Mouse (Mus musculus) stomach, postnatal 0 days (tissue): ENCODE measurements around the gene Ddit4. TPM values are rescaled to one million over a fixed set of nuclear protein-coding genes. Genes with fewer than 3 reads are reported as not detected.

Experiments used
- ATAC-seq: fragments of 200-750 bp; cut with Nextera tagmentation; 2 replicates; pipeline ENCODE4 v1.8.0; 2017; ENCODE audit not compliant: low FRiP score, low TSS enrichment
- DNase-seq: peaks from one replicate; pipeline ENCODE4 v3.0.0-alpha.2; 2016; ENCODE audit warnings: low spot score
- H3K27ac ChIP-seq: fragments of 300-500 bp; sonication (generic); replicated peaks from 2 replicates; pipeline ENCODE4 v1.5.1; 2014; ENCODE audit warnings: mild to moderate bottlenecking, control low read depth
- H3K27me3 ChIP-seq: fragments of 300-500 bp; sonication (generic); 2 replicates; pipeline ENCODE4 v1.6.1; 2014; ENCODE audit warnings: low read length; ENCODE audit not compliant: control insufficient read depth, insufficient read depth
- H3K36me3 ChIP-seq: fragments of 300-500 bp; sonication (generic); 2 replicates; pipeline ENCODE4 v1.6.1; 2014; ENCODE audit warnings: low read length, mixed read lengths; ENCODE audit not compliant: control insufficient read depth, insufficient read depth
- H3K4me1 ChIP-seq: fragments of 300-500 bp; sonication (generic); replicated peaks from 2 replicates; pipeline ENCODE4 v1.6.1; 2014; ENCODE audit warnings: antibody characterized with exemption; ENCODE audit not compliant: control insufficient read depth, insufficient read depth
- H3K4me2 ChIP-seq: fragments of 300-500 bp; sonication (generic); replicated peaks from 2 replicates; pipeline ENCODE4 v1.6.1; 2014; ENCODE audit warnings: low read depth, mild to moderate bottlenecking, control low read depth, moderate library complexity
- H3K4me3 ChIP-seq: fragments of 300-500 bp; sonication (generic); 2 replicates; pipeline ENCODE4 v1.5.1; 2014; ENCODE audit warnings: low read depth, low read length, control low read depth
- H3K9ac ChIP-seq: fragments of 300-500 bp; sonication (generic); 2 replicates; pipeline ENCODE4 v1.6.1; 2014; ENCODE audit warnings: mild to moderate bottlenecking, low read length, control low read depth, mixed read lengths
- H3K9me3 ChIP-seq: fragments of 300-500 bp; sonication (generic); 2 replicates; pipeline ENCODE4 v1.6.1; 2016; ENCODE audit warnings: low read length; ENCODE audit not compliant: control insufficient read depth
- CTCF ChIP-seq: IDR thresholded peaks from 2 replicates; pipeline ENCODE4 v1.5.1; 2016; ENCODE audit warnings: antibody characterized with exemption, low read depth, mild to moderate bottlenecking, moderate library complexity
- EP300 ChIP-seq: optimal IDR thresholded peaks from 2 replicates; pipeline ENCODE3; 2016; ENCODE audit warnings: antibody characterized with exemption
- WGBS: fragments of 180-500 bp; shearing (Covaris S2); extraction: QIAGEN DNeasy Blood & Tissue Kit; methylation state at CpG from one replicate; pipeline ENCODE4 v1.1.7; 2014; 5-methylcytosine and 5-hydroxymethylcytosine counted together
- polyA plus RNA-seq: library from polyadenylated mRNA; unstranded; fragments of >200 nt; fragmentation: Nextera tagmentation; extraction: Ambion mirVana; gene quantifications from 2 replicates; pipeline ENCODE4 v1.2.1, GENCODE M21; 2015

Gene Ddit4
- polyA plus RNA-seq, 1 experiment from 2014 or later = 17.3 TPM

DNA sequence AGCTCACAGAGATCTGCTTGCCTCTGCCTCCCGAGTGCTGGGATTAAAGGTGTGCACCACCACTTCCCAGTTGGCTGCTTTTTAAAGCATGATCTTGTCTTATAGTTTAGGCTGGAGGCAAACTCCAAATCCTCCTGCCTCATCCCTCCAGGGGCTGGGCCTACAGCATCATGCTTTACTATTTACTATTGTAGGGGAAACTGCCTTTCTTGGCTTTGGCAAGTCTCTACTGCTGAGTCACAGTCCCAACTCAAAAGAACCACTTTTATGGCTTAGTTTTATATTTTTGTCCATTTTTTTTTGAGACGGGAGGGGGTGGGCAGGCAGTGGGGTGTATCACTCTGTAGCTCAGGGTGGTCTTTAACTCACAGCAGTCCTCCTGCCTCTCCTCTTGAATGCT, 28.1 kb downstream of the Ddit4 start:
- peaks cover 9% of the 10 kb centered on the region for H3K4me1 ChIP-seq
- WGBS = 77% methylated on average over 2 of the region's 2 CpGs
- no peak overlapping the region for H3K4me3 ChIP-seq
- H3K27ac ChIP-seq = no peak overlapping the region
- H3K9me3 ChIP-seq = no peaks in the 10 kb centered on the region
- TF ChIP-seq EP300 = no peak
- TF ChIP-seq CTCF = no peak
- no peaks in the 10 kb centered on the region for H3K36me3 ChIP-seq
- ATAC-seq (no peak), DNase-seq (no peak)
- H3K4me2 ChIP-seq = no peak overlapping the region
- no peak overlapping the region for H3K9ac ChIP-seq
- H3K27me3 ChIP-seq = no peaks in the 10 kb centered on the region

DNA sequence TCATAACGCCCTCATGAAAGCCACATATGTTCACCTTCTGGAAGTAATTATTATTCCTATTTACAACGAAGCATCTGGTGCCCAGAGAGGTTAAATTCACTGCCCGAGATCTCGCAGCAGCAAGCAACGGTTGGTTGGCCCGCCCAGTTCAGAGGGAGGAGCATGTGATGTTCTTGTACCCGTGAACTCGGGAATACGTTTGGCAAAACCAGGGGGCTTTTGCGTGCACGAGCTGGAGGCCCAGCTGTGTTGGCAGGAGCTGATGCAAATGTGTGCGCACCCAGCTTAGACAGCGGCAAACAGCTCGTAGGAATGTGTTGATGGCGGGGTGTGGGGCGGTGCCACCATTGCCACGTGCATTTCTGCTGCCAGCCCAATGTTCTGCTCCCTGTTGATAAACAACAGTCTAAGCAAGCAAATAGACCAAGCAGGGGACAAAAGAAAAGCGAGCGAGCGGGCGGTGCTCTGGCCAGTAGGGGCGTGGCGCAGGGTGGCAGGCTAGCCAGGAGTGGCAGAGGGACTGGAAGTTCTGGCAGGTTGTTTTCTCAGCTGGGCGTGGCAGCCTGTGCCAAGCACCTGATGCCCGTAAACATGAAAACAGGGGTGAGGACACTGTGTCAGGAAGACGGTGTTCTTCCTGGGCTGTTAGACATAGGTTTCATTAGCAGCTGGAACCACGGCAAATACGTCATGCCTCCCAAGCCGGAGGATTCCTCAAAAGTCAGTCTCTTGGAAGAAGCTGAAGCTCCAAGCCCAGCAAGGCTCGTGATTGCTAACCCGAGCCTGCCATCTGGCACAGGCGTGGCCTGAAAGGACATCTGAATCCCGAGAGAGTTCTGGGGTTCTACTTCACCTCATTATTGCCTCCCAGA, 30.6 kb downstream of the Ddit4 start:
- no peaks in the 10 kb centered on the region for H3K36me3 ChIP-seq
- no peaks in the 10 kb centered on the region for H3K9me3 ChIP-seq
- H3K27ac ChIP-seq = peak overlapping the region; percentile 87
- DNase-seq (peak; percentile 93), ATAC-seq (peak; percentile 84)
- 3% methylated on average over 33 of the region's 33 CpGs for WGBS
- TF ChIP-seq CTCF = peak; percentile 61
- no peak for TF ChIP-seq EP300
- peak overlapping the region; percentile 60 for H3K4me2 ChIP-seq
- H3K9ac ChIP-seq = peak overlapping the region; percentile 59
- H3K4me1 ChIP-seq = peaks cover 9% of the 10 kb centered on the region
- peak overlapping the region; percentile 29 for H3K4me3 ChIP-seq
- no peaks in the 10 kb centered on the region for H3K27me3 ChIP-seq

DNA sequence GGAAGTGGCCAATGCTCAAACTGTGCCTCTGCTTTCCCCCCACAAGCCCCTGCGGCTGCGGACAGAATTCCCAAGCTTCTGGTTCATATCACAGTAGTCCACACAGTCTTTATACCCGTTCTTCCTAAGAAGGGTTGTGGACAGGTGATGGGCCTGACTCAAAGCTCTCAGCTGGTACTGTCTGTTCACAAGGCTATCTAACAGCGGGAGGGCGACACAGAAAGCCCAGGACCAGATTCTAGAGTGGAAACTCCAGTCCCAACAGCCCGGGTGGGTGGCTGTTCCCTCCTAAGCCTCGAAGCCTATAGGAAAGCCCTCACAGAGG, 31.2 kb downstream of the Ddit4 start:
- TF ChIP-seq CTCF (no peak), EP300 (no peak)
- peak overlapping the region; percentile 60 for H3K4me2 ChIP-seq
- peaks cover 9% of the 10 kb centered on the region for H3K4me1 ChIP-seq
- no peak overlapping the region; the same call in 1 of the 2 replicates for H3K4me3 ChIP-seq
- peak overlapping the region; percentile 59; the same call in 1 of the 2 replicates for H3K9ac ChIP-seq
- ATAC-seq (no peak), DNase-seq (no peak)
- 30% methylated on average over 7 of the region's 7 CpGs for WGBS
- no peaks in the 10 kb centered on the region for H3K9me3 ChIP-seq
- no peaks in the 10 kb centered on the region for H3K27me3 ChIP-seq
- no peaks in the 10 kb centered on the region for H3K36me3 ChIP-seq
- peak overlapping the region; percentile 87 for H3K27ac ChIP-seq

DNA sequence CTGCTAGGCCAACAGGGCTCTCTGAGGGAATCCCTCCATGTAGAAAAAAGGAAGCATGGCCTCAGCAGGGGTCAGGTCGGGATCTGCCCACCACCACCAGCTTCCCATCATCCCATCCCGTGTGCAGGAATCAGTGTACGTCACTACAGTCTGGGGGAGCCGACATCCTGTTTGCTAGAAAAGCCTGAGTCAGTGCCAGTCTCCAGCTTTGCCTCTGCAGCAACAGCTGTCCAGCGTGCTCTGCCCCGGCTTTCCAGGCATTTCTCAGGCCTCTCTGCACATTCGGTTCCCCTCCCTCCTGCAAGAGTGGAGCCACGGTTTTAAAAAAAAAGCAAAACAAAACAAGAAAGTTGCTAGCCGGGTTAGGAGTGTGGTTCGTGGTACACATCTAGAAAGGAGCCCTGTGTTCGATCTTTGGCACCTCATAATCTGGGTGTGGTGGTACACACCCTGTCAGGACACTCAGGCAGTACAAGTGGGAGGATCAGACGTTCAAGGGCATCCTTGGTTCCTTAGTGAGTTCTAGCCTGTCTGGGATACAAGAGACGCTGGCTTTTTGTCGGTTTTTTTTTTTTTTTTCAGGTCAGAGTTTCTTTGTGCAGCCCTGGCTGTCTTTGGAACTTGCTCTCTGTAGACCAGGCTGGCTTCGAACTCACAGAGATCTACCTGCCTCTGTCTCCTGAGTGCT, 32.0 kb downstream of the Ddit4 start:
- Histone ChIP-seq H3K4me3 (no peak overlapping the region), H3K4me2 (no peak overlapping the region), H3K27ac (peak overlapping the region; percentile 87), H3K9me3 (no peaks in the 10 kb centered on the region), H3K27me3 (no peaks in the 10 kb centered on the region), H3K9ac (no peak overlapping the region; the same call in 1 of the 2 replicates), H3K4me1 (peaks cover 9% of the 10 kb centered on the region), H3K36me3 (no peaks in the 10 kb centered on the region)
- TF ChIP-seq EP300 = no peak
- no peak for TF ChIP-seq CTCF
- ATAC-seq (peak; percentile 21; the same call in 1 of the 2 replicates), DNase-seq (peak; percentile 39)
- 33% methylated on average over 15 of the region's 15 CpGs for WGBS

DNA sequence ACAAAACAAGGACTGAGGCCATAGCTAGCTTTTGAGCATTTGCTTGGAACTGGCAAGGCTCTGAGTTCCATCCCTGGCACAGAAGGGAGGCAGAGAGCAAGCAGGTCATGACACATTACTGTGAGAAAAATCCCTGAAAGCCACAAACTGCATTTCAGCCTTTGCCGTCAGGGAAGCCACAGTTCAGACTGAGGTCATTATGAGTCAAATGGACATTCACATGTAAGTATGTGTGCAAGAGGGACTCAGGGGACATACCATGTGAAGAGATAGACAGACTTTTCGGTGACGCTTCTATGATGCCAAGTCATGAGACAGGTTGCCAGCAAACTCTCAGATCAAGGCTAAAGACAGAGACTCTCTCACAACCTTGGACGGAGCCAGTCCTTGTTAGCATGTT, 33.5 kb downstream of the Ddit4 start:
- Histone ChIP-seq H3K36me3 (no peaks in the 10 kb centered on the region), H3K27ac (no peak overlapping the region), H3K9ac (no peak overlapping the region), H3K4me2 (no peak overlapping the region), H3K9me3 (no peaks in the 10 kb centered on the region), H3K27me3 (no peaks in the 10 kb centered on the region), H3K4me1 (peaks cover 9% of the 10 kb centered on the region), H3K4me3 (no peak overlapping the region)
- no peak for TF ChIP-seq EP300
- TF ChIP-seq CTCF = no peak
- ATAC-seq (no peak), DNase-seq (no peak)
- whole genome bisulfite sequencing = 90% methylated on average over 4 of the region's 4 CpGs

DNA sequence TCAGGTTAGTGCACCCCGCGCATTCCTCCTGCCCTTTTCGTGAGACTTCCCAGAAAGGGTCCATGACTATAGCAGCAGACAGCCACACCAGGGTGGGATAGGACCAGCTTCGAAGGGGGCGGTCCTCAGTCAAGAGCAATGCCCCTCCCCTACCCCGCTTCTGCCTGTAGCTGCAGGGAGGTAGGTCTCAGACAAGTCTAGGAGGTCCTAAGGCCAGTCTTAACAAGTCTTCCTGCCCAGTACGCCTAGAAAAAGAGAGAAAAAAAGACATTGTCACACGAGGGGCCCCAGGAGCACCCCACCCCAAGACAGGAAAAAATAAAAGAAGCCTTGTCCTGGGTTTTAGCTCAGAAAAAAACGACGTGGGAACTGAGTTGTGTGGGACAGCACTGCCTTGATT, 35.0 kb downstream of the Ddit4 start:
- Histone ChIP-seq H3K36me3 (no peaks in the 10 kb centered on the region), H3K4me3 (peak overlapping the region; percentile 17), H3K27ac (peak overlapping the region; percentile 91), H3K4me2 (peak overlapping the region; percentile 58), H3K9me3 (no peaks in the 10 kb centered on the region), H3K27me3 (no peaks in the 10 kb centered on the region), H3K4me1 (peaks cover 7% of the 10 kb centered on the region), H3K9ac (peak overlapping the region; percentile 48)
- ATAC-seq (peak; percentile 77), DNase-seq (peak; percentile 77)
- WGBS = 3% methylated on average over 10 of the region's 10 CpGs
- TF ChIP-seq CTCF (no peak), EP300 (no peak)
